Mouse (Mus musculus): ENCODE results near the gene Mmp20.

Mmp20 gene

GRCm38 (mm10) chr9:7627931-7628330 lies at the start of gene Mmp20:
Gene Mmp20, plus strand, starts transcription at chr9:7628231.
- H3K36me3 ChIP-seq (ENCODE audit: control insufficient read depth, insufficient read depth, low read length, poor library complexity, severe bottlenecking): no peaks in the 10 kb centered on the region
- no peaks in the 10 kb centered on the region for H3K27me3 ChIP-seq (ENCODE audit: control insufficient read depth, insufficient read depth, low read length, poor library complexity, severe bottlenecking)
- DNase-seq (ENCODE audit: low read depth, low spot score): no peak

- no peaks in the 10 kb centered on the region for H3K27me3 ChIP-seq (ENCODE audit: control insufficient read depth, insufficient read depth, low read length, poor library complexity, severe bottlenecking)
- DNase-seq (ENCODE audit: low read depth, low spot score): no peak
- no peaks in the 10 kb centered on the region for H3K36me3 ChIP-seq (ENCODE audit: control insufficient read depth, insufficient read depth, low read length, poor library complexity, severe bottlenecking)
Measured at GRCm38 (mm10) chr9:7590063-7590462, 38.0 kb upstream of the Mmp20 start.

- DNase-seq (ENCODE audit: low read depth, low spot score): no peak
- no peaks in the 10 kb centered on the region for H3K27me3 ChIP-seq (ENCODE audit: control insufficient read depth, insufficient read depth, low read length, poor library complexity, severe bottlenecking)
Measured at GRCm38 (mm10) chr9:7593272-7593812, 34.7 kb upstream of the Mmp20 start.

GRCm38 (mm10) chr9:7594816-7595540 lies 33.1 kb upstream of the Mmp20 start:
- DNase-seq (ENCODE audit: low read depth, low spot score): peak; percentile 76
- no peaks in the 10 kb centered on the region for H3K36me3 ChIP-seq (ENCODE audit: control insufficient read depth, insufficient read depth, low read length, poor library complexity, severe bottlenecking)
- no peaks in the 10 kb centered on the region for H3K27me3 ChIP-seq (ENCODE audit: control insufficient read depth, insufficient read depth, low read length, poor library complexity, severe bottlenecking)

More at GRCm38 (mm10) chr9:7593272-7593812, 34.7 kb upstream of the Mmp20 start:
- no peaks in the 10 kb centered on the region for H3K36me3 ChIP-seq (ENCODE audit: control insufficient read depth, insufficient read depth, low read length, poor library complexity, severe bottlenecking)

- DNase-seq (ENCODE audit: low read depth, low spot score): peak; percentile 76
- no peaks in the 10 kb centered on the region for H3K36me3 ChIP-seq (ENCODE audit: control insufficient read depth, insufficient read depth, low read length, poor library complexity, severe bottlenecking)
- no peaks in the 10 kb centered on the region for H3K27me3 ChIP-seq (ENCODE audit: control insufficient read depth, insufficient read depth, low read length, poor library complexity, severe bottlenecking)
Measured at GRCm38 (mm10) chr9:7602982-7603742, 24.9 kb upstream of the Mmp20 start.

- DNase-seq (ENCODE audit: low read depth, low spot score): no peak
- H3K36me3 ChIP-seq (ENCODE audit: control insufficient read depth, insufficient read depth, low read length, poor library complexity, severe bottlenecking): no peaks in the 10 kb centered on the region
Measured at GRCm38 (mm10) chr9:7604005-7604404, 24.0 kb upstream of the Mmp20 start.

GRCm38 (mm10) chr9:7605638-7606037 lies 22.4 kb upstream of the Mmp20 start:
- Histone ChIP-seq H3K36me3 (ENCODE audit: control insufficient read depth, insufficient read depth, low read length, poor library complexity, severe bottlenecking) (no peaks in the 10 kb centered on the region), H3K27me3 (ENCODE audit: control insufficient read depth, insufficient read depth, low read length, poor library complexity, severe bottlenecking) (no peaks in the 10 kb centered on the region)
- DNase-seq (ENCODE audit: low read depth, low spot score): no peak

More at GRCm38 (mm10) chr9:7604005-7604404, 24.0 kb upstream of the Mmp20 start:
- no peaks in the 10 kb centered on the region for H3K27me3 ChIP-seq (ENCODE audit: control insufficient read depth, insufficient read depth, low read length, poor library complexity, severe bottlenecking)

GRCm38 (mm10) chr9:7622582-7622981 lies 5.4 kb upstream of the Mmp20 start:
- H3K36me3 ChIP-seq (ENCODE audit: control insufficient read depth, insufficient read depth, low read length, poor library complexity, severe bottlenecking): no peaks in the 10 kb centered on the region
- DNase-seq (ENCODE audit: low read depth, low spot score): no peak
- no peaks in the 10 kb centered on the region for H3K27me3 ChIP-seq (ENCODE audit: control insufficient read depth, insufficient read depth, low read length, poor library complexity, severe bottlenecking)

GRCm38 (mm10) chr9:7633936-7634335 lies 5.9 kb downstream of the Mmp20 start:
- Histone ChIP-seq H3K27me3 (ENCODE audit: control insufficient read depth, insufficient read depth, low read length, poor library complexity, severe bottlenecking) (no peaks in the 10 kb centered on the region), H3K36me3 (ENCODE audit: control insufficient read depth, insufficient read depth, low read length, poor library complexity, severe bottlenecking) (no peaks in the 10 kb centered on the region)
- no peak for DNase-seq (ENCODE audit: low read depth, low spot score)

GRCm38 (mm10) chr9:7647901-7648300 lies 19.9 kb downstream of the Mmp20 start:
- no peaks in the 10 kb centered on the region for H3K36me3 ChIP-seq (ENCODE audit: control insufficient read depth, insufficient read depth, low read length, poor library complexity, severe bottlenecking)
- no peaks in the 10 kb centered on the region for H3K27me3 ChIP-seq (ENCODE audit: control insufficient read depth, insufficient read depth, low read length, poor library complexity, severe bottlenecking)
- no peak for DNase-seq (ENCODE audit: low read depth, low spot score)

GRCm38 (mm10) chr9:7650397-7651180 lies 22.6 kb downstream of the Mmp20 start:
- Histone ChIP-seq H3K36me3 (ENCODE audit: control insufficient read depth, insufficient read depth, low read length, poor library complexity, severe bottlenecking) (no peaks in the 10 kb centered on the region), H3K27me3 (ENCODE audit: control insufficient read depth, insufficient read depth, low read length, poor library complexity, severe bottlenecking) (no peaks in the 10 kb centered on the region)
- peak; percentile 2 for DNase-seq (ENCODE audit: low read depth, low spot score)

GRCm38 (mm10) chr9:7652351-7653085 lies 24.5 kb downstream of the Mmp20 start:
- H3K36me3 ChIP-seq (ENCODE audit: control insufficient read depth, insufficient read depth, low read length, poor library complexity, severe bottlenecking): no peaks in the 10 kb centered on the region
- no peaks in the 10 kb centered on the region for H3K27me3 ChIP-seq (ENCODE audit: control insufficient read depth, insufficient read depth, low read length, poor library complexity, severe bottlenecking)
- DNase-seq (ENCODE audit: low read depth, low spot score): no peak

- no peaks in the 10 kb centered on the region for H3K36me3 ChIP-seq (ENCODE audit: control insufficient read depth, insufficient read depth, low read length, poor library complexity, severe bottlenecking)
- no peaks in the 10 kb centered on the region for H3K27me3 ChIP-seq (ENCODE audit: control insufficient read depth, insufficient read depth, low read length, poor library complexity, severe bottlenecking)
- no peak for DNase-seq (ENCODE audit: low read depth, low spot score)
Measured at GRCm38 (mm10) chr9:7657946-7658345, 29.9 kb downstream of the Mmp20 start.

- Histone ChIP-seq H3K36me3 (ENCODE audit: control insufficient read depth, insufficient read depth, low read length, poor library complexity, severe bottlenecking) (no peaks in the 10 kb centered on the region), H3K27me3 (ENCODE audit: control insufficient read depth, insufficient read depth, low read length, poor library complexity, severe bottlenecking) (no peaks in the 10 kb centered on the region)
- DNase-seq (ENCODE audit: low read depth, low spot score): no peak
Measured at GRCm38 (mm10) chr9:7659469-7660020, 31.5 kb downstream of the Mmp20 start.

Measured in splenic B cell, adult 2 months (primary cell).